Mouse (Mus musculus) adrenal gland, adult 2 months (tissue): ENCODE measurements around the gene Chmp2b. TPM values are rescaled to one million over a fixed set of nuclear protein-coding genes. Genes with fewer than 3 reads are reported as not detected.

Source experiments
- DNase-seq: peaks from one replicate; pipeline ENCODE4 v3.0.0; 2021
- polyA plus RNA-seq: library from polyadenylated mRNA; depleted of rRNA; stranded (reverse); fragments of >200 nt; gene quantifications from 2 replicates; pipeline ENCODE4 v1.2.3, GENCODE M21; 2012; rRNA removed
- total RNA-seq, 2 experiments: library from RNA; stranded (reverse); gene quantifications; 2 replicates each; pipeline ENCODE4 v1.2.3; 2021

Chmp2b gene
- total and polyA plus RNA-seq, 3 experiments: 45.2 to 60.1 (median 47.6) TPM

DNA sequence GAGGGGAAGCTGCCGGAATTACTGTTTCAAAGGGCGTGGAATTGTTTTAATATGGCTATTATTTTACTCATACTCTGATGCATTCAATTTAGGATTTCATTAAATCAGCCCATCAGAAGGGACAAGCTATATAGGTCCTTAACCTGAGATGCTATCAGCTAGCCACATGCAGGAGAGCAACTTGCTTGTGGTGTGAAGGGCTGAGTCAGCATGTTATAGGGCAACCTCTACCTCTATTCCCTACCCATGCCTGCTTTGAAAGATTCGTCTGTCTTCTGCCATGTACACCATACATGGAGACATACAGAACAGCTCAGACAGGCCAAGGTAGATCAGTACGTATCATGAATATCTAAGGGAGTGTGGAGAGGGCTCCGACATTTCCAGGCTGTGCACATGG is 35.8 kb downstream of the Chmp2b start:
- DNase-seq: no peak

DNA sequence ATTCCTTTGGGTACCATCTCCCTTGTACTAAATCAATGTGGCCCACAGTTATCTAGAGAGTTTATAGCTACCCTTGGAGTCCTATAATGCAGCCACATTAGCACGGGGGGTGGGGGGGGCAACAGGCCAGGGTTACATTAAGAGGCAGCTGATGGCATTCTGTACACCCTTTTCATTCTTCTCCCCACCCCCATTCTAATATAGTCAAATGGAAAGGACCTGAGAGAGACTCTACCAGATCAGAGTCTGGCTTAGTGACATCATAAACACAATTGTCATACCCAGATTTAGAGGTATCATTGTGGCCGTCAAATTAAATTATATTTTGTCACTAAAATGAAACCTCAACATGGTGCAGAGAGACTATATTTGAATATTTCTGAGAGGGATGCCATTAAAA is 36.5 kb downstream of the Chmp2b start:
- no peak for DNase-seq

DNA sequence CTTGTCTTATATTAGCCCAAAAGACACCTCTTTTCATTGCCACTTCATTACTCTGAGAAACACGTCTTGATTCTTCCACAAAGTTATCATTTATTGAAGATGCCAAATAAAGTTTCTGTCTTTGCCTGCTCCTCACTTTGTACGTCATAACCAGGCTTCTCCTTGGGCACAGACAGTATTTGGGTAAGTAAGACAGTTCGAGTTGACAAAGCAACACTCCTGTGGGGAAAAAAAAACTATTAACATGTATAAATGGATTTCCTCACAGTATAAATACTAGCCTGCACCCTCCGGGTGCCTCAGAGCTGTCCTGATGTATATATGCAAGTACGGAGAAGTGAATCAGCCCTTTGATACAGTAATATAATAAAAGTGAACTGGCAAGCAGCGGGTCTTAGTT is 42.3 kb downstream of the Chmp2b start, which contains the start of gene Pou1f1:
Pou1f1 (plus strand) TSS at position 301 of the 400 bp plus-strand sequence.
- no peak for DNase-seq

DNA sequence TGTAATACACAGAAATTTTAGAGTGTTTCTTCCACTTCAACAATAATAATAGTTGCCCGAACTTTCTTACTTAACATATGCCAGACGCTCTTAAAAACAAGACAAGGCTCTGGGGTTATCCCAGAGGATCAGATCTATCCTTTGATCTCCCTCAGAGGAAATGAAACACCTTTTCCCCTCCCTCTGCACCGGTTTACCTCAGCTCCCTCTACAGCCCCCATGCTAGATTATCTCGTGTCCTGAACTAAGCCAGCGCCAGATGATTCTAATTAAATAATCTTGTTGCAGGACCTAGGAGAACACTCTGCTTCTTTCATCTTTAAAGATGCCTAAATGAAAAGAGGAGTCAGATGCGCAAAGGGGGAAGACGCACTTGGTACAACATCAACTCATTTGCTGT is 48.3 kb downstream of the Chmp2b start:
- no peak for DNase-seq

DNA sequence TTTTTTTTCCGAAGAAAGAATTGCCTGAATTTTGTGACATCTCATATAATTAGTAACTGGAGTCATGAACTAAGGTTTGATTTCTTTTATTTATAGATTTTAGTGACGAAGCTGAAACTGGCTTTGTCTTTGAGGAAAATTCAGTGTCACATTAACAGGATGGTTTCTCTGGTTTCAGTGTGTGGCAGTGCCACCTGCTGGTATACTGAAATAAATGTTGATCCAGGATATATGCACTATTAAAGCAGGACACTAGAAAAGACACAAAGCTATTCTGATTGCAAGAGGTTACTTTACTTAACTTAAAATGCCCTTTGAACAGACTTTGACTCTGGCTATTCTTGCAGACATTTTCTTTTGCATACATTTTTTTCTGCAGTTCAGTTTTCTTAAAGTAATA is 65.5 kb downstream of the Chmp2b start:
- peak; percentile 19 for DNase-seq

DNA sequence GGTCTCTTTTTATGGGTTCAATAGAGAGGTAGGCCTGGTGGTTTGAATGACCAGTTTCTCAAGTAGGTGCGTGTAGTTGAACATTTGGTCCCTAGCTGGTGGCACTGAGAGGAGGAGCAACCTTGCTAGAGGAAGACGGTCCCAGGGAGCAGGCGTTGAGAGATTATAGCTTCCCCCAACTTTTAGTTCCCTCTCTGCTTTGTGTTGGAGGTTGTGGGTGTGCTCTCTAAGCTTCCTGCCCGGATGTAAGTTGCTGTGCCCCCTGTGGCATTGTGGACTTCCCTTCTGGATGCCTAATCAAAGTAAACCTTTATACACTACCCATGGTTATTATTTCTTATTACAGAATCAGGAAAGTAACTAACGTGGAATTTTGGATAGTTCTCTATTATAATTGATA is 66.5 kb downstream of the Chmp2b start:
- no peak for DNase-seq

Other genes starting within 250 kb of the Chmp2b start
- gene Pou1f1, start 42.2 kb downstream of the Chmp2b start, total RNA-seq: not detected
- not detected in 2 replicates for gene Pou1f1, start 42.2 kb downstream of the Chmp2b start, polyA plus RNA-seq